Mouse (Mus musculus) spleen, adult 2 months (tissue): Measurements from ENCODE around the gene Sgpl1.

ENCODE experiments used
- CTCF ChIP-seq: fragments of 200-500 bp; IDR thresholded peaks from 2 replicates; pipeline ENCODE4 v1.5.1; 2011; ENCODE audit warnings: mild to moderate bottlenecking, inconsistent platforms; ENCODE audit not compliant: insufficient read depth, insufficient read length, insufficient replicate concordance; ENCODE audit errors: extremely low read depth
- POLR2A ChIP-seq: fragments of 200-500 bp; IDR thresholded peaks from 2 replicates; pipeline ENCODE4 v1.6.1; 2011; ENCODE audit warnings: low read depth, low read length, inconsistent platforms

GRCm38 (mm10) chr10:61068436-61069192 is 78.9 kb downstream of the Sgpl1 start:
- peak; percentile 46; the same call in 1 of the 2 replicates for TF ChIP-seq CTCF
- no peak for TF ChIP-seq POLR2A
